Mouse (Mus musculus): ENCODE results near the gene Vps45. TPM values are rescaled to one million over a fixed set of nuclear protein-coding genes. Genes with fewer than 3 reads are reported as not detected.

Vps45 gene
- total RNA-seq, 2 experiments from 2014 or later = 32.9 to 39.4 TPM

DNA sequence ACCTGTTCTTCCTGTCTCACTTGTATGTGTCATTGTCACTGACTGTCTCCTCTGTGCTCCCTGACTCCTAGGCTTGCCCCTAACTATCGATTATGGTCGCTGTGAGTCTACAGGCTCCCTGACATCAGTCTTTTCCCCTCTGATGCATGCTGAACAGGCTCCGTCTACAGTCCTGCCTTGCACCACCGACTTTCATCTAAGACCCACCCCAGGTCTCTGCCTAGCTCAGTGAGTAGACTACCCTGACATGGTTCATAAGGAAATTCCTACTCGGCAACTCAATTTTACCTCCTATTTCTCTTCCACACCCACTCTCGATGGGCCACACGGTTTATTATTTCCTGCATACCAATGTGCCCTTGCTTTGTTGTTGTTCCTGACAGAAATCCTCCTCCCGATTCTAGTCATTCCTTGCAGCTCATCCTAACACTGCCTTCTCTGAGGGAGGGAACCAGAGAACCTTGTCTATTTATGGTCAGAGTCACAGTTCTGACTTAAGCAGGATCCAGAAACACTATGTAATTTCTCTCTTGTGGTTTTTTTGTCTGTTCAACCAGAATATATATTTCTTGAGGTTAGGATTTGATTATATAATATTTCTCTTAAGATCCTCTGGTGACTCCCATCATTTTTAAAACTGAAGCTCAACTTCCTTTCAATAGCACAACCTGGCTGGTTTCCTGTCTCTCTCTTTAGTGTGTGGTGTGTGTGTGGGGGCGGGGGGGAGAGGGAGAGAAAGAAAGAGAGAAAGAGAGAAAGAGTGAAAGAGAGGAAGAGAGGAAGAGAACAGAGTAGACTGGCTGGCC lies 18.2 kb downstream of the Vps45 start:
- no peak for DNase-seq (ENCODE audit: low spot score in 2 of 2)

DNA sequence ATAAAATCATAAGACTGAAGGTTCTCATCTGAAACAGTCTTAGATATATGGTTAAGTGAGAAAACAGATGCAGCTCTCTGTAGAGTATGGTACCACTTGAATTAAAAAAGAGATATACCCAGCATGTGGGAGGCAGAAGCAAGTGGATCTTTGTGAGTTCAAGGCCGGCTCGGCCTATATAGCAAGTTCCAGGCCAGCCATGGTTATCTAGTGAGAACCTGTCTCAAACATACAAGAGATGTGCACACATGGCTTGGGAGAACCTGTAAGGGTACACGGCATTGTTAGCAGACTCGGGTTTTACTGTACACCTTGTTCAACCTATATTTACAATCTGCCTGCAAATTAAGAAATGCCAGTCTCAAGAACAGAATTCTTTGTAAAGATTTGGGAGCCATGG lies 19.4 kb downstream of the Vps45 start:
- DNase-seq (ENCODE audit: low spot score in 2 of 2) = no peak

DNA sequence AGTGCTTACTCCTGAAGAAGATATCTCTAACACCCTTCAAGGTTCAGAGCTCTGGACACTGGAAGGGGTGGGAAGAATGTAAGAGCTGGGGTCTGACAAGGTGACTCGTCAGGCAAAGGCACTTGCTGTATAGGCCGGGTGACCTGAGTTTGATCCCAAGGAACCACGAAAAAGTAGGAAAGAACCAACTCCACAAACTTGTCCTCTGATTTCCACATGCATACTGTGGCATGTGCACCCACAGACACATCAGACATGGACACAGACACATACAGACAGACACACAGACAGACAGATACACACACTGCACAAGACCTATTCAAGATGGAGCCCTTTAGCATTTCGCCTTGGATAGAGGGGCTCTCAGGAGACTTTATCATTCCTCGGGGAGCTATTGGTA lies 20.1 kb downstream of the Vps45 start:
- no peak for DNase-seq (ENCODE audit: low spot score in 2 of 2)

DNA sequence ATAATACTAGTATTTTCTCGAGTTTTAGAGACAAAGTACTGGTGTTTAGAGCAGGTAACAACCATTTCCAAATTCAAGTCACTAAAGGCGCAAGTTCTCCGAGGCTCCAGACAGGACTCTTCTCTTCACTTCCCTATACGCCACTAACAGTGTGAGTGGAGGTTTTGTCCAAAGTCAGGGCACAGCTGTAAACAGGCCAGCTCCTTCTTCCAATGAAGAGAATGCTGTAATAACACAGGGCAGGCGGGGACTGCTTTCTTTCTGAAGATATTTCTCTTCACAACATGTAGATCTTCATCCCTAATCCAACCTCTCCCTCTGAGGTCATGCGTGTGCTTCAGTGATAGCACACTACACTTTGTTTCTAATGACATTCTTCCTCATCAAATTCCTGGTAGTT lies 21.5 kb downstream of the Vps45 start:
- no peak for DNase-seq (ENCODE audit: low spot score in 2 of 2)

DNA sequence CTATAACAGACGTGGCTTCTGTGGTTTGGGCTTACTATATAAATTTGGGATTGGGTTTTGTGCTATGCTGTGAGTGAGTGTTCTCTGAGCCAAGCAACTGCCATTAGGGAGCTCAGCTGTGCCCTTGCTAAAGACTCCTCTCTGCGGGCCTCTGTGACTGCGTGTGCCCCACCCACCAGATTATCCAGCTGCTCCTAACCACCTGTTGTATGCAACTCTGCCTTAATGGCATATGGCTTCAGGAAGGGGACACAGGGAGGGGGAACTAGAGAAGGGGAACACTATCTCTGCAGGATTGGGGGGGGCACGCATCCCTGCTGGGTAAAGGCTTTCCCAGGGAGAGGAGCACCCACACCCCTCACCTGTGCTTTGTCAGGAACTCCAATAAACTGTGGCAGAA lies 25.2 kb downstream of the Vps45 start:
- no peak for DNase-seq (ENCODE audit: low spot score in 2 of 2)

DNA sequence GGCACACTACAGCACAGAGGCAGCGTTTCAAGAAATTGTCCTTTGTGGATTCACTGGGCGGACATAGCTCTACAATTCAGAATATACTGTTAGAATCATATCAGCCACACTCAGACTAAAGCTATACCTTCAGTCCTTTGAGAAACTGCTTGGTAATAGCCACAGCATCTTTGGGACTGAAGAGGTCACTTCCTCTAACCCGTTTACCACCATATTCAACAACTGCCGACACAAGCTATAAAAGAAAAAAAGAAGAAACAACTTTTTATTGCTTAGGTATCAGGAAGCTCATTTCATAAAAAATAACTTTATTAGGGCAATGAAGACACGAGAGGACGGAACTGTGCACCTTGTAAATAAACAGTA lies 25.6 kb downstream of the Vps45 start:
- no peak for DNase-seq (ENCODE audit: low spot score in 2 of 2)

DNA sequence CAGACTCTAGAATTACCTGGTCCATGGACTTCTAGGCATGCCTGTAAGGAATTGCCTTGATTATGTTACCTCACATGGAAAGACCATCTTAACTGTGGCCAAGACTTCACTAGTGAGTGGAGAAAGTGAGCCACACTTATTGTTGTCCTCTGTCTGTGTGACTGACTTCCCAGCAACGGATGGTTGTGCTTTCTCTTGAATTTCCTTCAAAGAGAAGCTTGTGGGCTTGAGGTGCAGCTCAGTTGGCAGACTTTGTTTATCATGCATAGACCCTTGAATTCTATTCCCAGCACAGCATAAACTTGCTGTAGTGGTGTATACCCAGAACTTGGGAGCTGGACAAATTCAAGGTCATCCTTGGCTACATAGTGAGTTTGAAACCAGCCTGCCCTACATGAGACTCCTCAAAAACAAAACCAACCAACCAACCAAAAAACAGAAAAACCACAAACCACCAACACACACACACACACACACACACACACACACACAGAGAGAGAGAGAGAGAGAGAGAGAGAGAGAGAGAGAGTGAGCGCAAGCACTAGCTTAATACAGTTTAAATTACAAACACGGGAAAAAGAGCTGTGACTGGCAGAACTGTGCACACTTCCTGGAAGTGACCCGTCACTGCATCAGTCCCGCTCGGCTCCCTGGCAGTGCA lies 26.1 kb downstream of the Vps45 start:
- no peak for DNase-seq (ENCODE audit: low spot score in 2 of 2)

DNA sequence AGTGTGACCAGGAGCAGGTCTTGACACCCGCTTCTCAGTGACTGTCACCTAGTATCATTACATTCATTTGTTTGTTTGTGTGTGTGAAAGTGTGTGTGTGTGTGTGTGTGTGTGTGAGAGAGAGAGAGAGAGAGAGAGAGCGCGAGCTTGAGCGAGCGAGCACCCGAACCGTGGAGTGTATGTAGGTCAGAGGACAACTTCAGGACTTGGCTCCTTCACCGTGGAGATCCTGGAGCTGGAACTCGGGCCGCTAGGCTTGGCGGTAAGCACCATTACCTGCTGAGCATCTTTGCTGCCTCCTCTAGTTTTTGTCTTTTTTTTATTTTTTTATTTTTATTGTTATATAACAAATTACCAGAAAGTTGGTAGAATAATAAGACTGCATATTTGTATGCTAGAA lies 28.5 kb downstream of the Vps45 start:
- no peak for DNase-seq (ENCODE audit: low spot score in 2 of 2)

DNA sequence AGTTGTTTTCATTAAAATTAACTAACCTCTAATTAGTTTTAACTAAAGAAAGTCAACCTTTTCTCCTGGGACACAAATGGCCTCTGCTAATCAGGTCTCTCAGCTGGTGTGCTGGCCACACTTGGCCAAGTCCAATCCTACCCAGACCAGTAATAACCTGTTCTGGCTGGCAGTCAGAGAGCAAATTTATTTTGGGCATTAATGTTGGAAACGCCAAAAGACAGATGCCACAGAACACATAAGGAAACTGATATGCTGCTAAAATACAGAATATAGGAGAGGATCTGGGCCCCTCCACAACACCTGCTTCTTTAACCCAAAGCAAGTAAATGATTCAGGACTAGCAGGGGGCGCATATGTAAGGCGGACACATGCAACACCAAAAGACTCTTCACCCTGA lies 28.9 kb downstream of the Vps45 start:
- DNase-seq (ENCODE audit: low spot score in 2 of 2) = no peak

DNA sequence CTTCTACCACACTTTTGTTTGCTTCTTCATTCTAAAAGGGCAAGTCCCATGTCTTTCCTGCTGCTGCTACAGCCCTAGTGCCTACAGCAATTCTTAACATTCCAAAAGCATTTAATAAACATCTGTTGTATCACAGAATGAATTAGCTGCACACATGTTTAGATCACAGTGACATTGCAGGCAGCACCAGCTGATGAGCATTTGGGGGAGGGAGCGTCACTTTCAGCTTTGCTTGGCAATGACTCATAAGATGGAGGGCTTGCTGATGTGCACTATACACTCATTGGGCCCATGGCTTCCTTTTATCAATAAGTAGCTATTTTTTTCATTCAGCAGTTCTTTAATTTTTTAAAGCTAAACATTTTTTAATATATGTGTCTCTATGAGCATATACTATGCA lies 30.4 kb downstream of the Vps45 start:
- DNase-seq (ENCODE audit: low spot score in 2 of 2) = no peak

DNA sequence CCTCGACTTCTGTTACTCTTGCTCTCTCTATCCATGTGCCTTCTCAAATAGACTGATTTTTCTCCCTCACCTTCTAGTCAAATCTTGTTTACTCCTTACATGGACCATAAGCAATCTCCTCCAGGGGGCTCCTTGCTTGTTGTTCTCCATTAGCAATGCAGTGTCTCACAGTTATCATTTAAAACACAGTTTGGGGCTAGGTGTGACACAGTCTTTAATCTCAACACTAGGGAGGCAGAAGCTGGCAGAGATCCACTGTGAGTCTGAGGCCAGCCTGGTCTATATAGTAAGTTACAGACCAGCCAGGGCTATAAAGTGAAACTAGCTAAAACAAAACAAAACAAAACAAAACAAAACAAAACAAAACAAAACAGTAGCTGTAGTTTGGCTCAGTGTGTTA lies 31.1 kb downstream of the Vps45 start:
- DNase-seq (ENCODE audit: low spot score in 2 of 2) = no peak

DNA sequence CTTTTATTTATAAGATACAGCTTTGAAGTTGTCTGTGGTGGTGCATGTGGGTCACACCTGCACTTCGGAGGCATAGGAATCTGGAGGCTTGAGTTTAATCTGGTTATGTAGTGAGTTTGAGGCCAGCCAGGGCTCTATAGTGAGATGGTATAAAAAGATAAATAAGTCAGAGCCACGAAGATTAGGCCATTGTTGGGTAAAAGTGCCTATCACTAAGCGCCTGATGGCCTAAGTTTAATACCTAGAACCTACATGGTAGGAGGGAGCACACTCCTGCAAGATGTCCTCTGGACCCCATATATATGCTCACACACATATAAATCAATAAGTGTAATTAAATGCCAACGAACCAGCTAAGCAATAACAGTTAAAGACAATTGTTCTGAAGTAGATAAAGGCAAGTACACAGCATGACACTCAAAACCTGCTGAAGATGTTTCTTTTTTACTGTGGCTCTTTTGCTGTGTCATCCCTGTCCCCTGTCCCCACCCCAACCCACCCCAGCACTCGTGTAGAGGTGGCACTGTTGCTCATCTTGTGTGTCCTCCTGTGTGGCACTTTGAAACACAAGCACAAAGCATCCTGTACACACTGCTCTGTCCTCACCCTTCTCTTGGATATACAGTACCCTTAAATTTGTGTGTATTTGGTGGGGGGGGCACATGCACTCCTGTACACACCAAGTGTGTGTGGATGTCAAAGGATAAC lies 36.7 kb downstream of the Vps45 start:
- no peak for DNase-seq (ENCODE audit: low spot score in 2 of 2)

DNA sequence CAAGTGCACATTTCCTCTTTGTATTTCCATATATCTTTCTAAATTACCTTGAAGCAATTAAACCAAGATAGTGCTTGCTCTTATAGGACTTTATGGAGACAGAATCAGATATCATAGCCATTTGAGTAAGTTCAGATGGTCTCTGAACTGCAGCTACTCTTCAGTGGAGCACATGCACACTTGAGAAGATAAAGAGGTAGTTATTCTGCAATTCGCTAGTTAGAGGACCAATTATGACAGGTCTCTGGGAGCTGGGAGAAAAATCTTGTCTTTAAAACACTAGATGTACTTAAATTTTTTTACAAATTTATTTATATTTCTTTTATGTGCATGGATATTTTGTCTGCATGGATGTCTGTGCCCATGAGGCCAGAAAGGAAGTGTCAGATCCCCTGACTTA lies 37.5 kb downstream of the Vps45 start:
- no peak for DNase-seq (ENCODE audit: low spot score in 2 of 2)

DNA sequence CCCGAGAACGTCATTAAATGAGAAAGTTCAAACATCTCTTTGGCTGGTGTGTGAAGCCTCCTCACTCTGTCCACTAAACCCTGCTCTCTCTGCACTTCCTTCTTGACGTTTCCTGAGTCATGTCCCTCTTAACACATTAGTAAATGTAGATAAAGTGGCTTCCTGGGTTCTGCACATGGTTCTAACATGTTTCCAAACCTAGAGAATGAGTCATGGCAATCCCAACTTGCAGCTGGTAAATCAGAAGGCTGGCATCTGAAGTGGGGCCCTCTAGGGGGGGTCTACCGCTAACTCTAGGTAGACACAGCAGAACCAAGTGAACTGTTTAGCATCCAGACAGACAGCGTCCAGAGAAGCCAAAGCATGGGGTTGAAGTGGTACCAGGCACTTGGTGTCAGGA lies 40.8 kb downstream of the Vps45 start:
- DNase-seq (ENCODE audit: low spot score in 2 of 2) = no peak

DNA sequence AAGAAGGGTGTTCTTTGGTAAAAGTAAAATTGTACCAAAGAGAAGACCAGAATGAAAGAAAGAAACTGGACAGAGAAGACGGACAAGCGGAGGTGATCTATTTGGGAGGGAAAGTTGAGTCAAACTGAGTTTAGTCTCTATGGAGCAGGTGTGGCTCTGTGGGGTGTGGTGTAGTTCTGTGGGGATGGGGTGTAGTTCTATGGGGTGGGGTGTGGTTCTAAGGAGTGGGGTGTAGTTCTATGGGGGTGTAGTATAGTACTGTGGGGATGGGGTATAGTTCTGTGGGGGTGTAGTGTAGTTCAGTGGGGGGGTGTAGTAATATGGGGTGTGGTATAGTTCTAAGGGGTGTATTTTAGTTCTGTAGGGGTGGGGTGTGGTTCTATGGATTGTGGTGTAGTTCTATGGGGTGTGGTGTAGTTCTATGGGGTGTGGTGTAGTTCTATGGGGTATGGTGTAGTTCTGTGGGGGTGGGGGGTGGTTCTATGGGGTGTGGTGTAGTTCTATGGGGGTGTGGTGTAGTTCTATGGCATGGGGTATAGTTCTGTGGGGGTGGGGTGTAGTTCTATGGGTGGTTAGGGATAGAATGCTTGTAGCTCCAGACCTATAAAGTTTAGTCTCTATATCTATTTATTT lies 41.9 kb downstream of the Vps45 start:
- no peak for DNase-seq (ENCODE audit: low spot score in 2 of 2)

DNA sequence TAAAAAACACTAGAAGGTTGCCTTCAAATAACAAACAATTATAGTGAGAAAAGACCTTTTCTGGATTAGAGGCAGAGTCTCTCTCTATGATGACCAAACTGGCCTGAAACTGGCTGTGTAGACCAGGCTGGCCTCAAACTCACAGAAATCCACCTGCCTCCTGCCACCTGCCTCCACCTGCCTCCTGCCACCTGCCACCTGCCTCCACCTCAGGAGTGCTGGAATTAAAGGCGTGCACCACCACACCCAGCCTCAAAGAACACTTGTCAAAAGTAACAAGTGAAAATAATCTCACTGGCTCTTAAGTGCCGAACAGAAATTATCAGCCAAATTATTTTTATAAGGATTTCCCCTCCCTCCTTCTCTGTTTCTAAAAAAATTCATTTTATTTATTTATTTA lies 42.6 kb downstream of the Vps45 start:
- no peak for DNase-seq (ENCODE audit: low spot score in 2 of 2)

DNA sequence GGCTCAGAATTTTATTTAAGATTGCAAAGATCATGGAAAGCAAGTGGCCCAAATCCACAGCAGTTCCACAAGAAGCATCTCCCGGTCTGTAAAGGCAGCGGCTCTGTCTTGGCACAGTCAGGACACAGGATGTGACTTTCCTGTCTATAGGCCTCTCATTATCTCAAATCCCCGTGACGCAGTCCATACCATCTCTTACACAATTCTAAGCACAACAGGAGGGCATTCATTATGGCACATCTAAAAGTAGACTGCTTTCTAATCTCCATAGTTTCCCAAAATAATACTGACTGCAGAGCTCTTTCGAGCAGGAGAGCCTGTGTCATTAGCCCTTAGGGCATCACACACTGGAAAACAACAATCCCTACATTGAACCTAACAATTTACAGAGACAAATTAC lies 45.5 kb downstream of the Vps45 start:
- DNase-seq (ENCODE audit: low spot score in 2 of 2) = no peak

DNA sequence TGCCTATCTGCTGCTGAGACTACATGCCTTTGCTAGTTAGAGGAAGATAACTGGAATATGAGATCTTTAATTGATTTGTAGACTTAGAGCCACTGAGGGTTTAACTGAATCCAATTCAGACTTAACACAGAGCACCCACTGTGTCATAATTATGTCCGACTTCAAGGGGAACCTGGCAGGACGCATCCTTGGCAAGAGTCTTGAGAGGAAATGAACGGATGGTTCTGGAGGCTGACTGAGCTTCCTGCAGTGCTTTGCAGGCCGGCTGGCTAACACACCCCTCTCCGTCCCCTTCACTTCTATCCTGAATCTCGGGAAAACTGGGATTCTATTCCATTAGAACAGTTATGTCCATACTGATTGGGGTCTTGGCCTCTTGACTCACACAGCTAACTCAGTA lies 49.8 kb downstream of the Vps45 start:
- no peak for DNase-seq (ENCODE audit: low spot score in 2 of 2)

DNA sequence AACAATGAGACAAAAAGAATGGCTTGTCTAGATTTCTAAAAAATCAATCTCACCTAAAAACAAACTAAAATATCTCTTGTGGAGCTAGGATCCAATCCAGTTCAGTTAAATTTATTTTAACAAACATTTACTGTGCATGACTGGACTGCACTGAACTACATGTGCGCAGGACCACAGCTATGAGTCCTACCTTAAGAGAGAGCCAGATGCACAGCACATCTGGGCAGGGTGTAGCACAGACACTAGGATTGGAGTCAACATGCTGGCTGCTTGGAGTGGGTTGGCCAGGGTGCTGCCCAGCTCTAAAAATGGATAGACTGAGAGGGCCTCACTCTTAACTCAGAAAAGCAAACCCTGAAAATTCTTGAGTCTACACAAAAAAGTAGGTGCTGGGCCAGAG lies 56.7 kb downstream of the Vps45 start:
- no peak for DNase-seq (ENCODE audit: low spot score in 2 of 2)

DNA sequence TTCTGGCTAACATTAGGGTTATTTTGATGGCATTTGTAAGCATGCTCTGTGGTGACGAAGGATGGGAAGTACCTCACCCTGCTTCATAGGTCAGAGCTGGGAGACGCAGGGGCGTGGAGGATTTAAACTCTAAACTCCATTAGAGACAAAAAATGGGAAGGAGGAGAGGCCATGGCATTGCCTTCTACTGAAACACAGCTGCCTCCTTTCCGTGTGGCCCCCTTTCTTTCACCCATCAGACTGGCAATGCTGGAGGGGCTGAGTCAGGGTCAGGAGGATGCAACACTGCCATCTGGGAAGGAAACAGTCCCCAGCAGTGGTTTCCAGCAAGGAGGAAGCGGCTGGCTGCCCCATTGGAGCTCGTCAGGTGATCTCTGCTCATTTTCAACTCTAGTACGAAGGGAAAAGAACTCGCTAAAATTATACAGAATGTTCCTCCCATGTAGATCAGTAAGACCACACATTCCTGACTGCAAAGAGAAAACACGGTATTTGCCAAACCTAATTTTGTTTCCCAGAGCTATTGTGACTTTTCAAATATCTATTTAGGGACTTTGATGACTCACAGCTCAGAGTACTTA lies 57.3 kb downstream of the Vps45 start:
- DNase-seq (ENCODE audit: low spot score in 2 of 2) = no peak

DNA sequence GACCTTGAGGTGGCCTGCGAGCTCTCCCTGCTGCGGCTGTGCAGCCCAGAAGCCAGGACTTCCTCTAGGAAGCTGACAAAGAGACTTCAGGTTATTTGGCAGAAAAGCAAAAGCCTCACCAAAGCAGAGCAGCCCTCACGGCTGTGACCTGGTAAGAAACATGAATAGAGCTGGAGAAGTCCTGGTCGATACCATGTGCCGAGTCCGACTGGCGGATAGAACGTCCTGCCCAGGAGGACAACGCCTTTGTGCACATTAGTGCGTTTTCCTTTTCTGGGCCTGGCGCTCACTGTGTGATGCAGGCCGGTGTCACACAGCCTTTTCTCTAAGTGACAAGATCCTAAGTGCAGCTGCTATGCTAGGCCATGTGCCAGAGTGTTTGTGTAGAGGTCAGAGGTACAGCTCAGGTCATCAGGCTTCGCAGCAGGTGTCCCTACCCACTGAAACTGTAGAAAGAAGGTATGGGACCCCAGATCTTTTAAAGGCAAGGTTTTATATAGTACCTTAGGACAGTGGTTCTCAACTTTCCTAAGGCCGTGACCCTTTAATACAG lies 58.1 kb downstream of the Vps45 start:
- no peak for DNase-seq (ENCODE audit: low spot score in 2 of 2)
